Mouse (Mus musculus) MEL (cell line): Measurements from ENCODE around the gene Cxcl17.

Experiments
- BHLHE40 ChIP-seq: IDR thresholded peaks from 2 replicates; pipeline ENCODE4 v1.6.1; 2012; ENCODE audit warnings: low read depth, mild to moderate bottlenecking, inconsistent platforms, low read length, improper control_type of control experiment, borderline replicate concordance
- CTCF ChIP-seq, 3 experiments: IDR thresholded peaks in 2 of 3; conservative IDR thresholded peaks in 1 of 3; 2 replicates each; pipeline ENCODE4 v1.5.1; 2011 to 2012; ENCODE audit warnings: low read length in 3 of 3, low read depth in 2 of 3, mild to moderate bottlenecking in 2 of 3, improper control_type of control experiment in 1 of 3, inconsistent platforms in 1 of 3, mixed read lengths in 1 of 3, moderate library complexity in 1 of 3; ENCODE audit not compliant: control insufficient read depth in 1 of 3, insufficient read depth in 1 of 3, poor library complexity in 1 of 3, severe bottlenecking in 1 of 3
- EP300 ChIP-seq, 2 experiments: IDR thresholded peaks; 2 replicates each; pipeline ENCODE4 v1.6.1; 2011; ENCODE audit warnings: improper control_type of control experiment in 2 of 2, low read length in 2 of 2, low read depth in 1 of 2, mild to moderate bottlenecking in 1 of 2
- POLR2A ChIP-seq, 2 experiments: IDR thresholded peaks; 2 replicates each; pipeline ENCODE4 v1.6.1; 2011 to 2012; ENCODE audit warnings: low read length in 2 of 2, mild to moderate bottlenecking in 2 of 2, control low read depth in 1 of 2, improper control_type of control experiment in 1 of 2, low read depth in 1 of 2, moderate library complexity in 1 of 2; ENCODE audit not compliant: control insufficient read depth in 1 of 2, insufficient read depth in 1 of 2, poor library complexity in 1 of 2
- POLR2AphosphoS5 ChIP-seq: IDR thresholded peaks from 2 replicates; pipeline ENCODE4 v1.6.1; 2012; ENCODE audit warnings: low read depth, borderline replicate concordance, mild to moderate bottlenecking, inconsistent platforms, low read length, moderate library complexity, mixed read lengths
- SIN3A ChIP-seq: IDR thresholded peaks from 2 replicates; pipeline ENCODE4 v1.6.1; 2012; ENCODE audit warnings: low read length, improper control_type of control experiment, inconsistent platforms
- TAL1 ChIP-seq: IDR thresholded peaks from 2 replicates; pipeline ENCODE4 v1.6.1; 2012; ENCODE audit warnings: mild to moderate bottlenecking, inconsistent platforms, low read length, moderate library complexity, mixed read lengths
- ZKSCAN1 ChIP-seq: IDR thresholded peaks from 2 replicates; pipeline ENCODE4 v1.6.1; 2012; ENCODE audit warnings: low read depth, mild to moderate bottlenecking, inconsistent platforms, low read length, improper control_type of control experiment, moderate library complexity
- ZNF384 ChIP-seq: IDR thresholded peaks from 2 replicates; pipeline ENCODE4 v1.6.1; 2012; ENCODE audit warnings: low read depth, mild to moderate bottlenecking, inconsistent platforms, low read length, improper control_type of control experiment

DNA sequence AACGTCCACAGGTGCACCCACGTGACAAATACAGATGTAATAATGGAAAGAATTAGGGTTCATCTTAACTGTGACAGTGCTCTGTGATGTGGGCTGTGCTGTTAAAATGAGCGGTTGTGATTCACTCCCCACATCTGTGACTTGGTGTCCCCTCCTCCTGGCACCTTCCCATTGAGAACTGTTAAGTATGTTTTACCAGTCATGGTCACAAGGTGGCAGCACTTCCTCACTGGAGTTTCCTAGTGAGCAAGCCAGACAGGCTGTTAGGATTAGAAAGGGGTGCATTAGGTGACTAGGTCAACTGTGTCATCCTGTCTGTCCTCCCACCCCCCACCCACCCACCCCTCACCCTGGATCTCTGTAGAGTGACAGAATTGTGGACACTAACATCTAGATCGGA is 11.7 kb upstream of the Cxcl17 start:
- TF ChIP-seq CTCF (IDR thresholded peaks at IDR 0.05 in 2 of 3, conservative IDR thresholded peaks at IDR 0.05 in 1 of 3; ENCODE audit: control insufficient read depth in 1 of 3, insufficient read depth in 1 of 3, low read depth in 2 of 3, low read length in 3 of 3, poor library complexity in 1 of 3, severe bottlenecking in 1 of 3) (peak; percentile 69 to 91 (median 78)), EP300 (IDR thresholded peaks at IDR 0.05; ENCODE audit: low read depth in 1 of 2, low read length in 2 of 2) (no peak), BHLHE40 (no peak), POLR2AphosphoS5 (no peak), TAL1 (no peak), ZNF384 (no peak), SIN3A (no peak), POLR2A (IDR thresholded peaks at IDR 0.05; ENCODE audit: control insufficient read depth in 1 of 2, insufficient read depth in 1 of 2, low read depth in 1 of 2, low read length in 2 of 2, poor library complexity in 1 of 2) (no peak), ZKSCAN1 (no peak)
